Mouse (Mus musculus) embryo, embryonic 10 days (tissue): ENCODE data around the gene Fga.

Experiments
- DNase-seq: peaks from one replicate; pipeline ENCODE4 v3.0.0-alpha.2; 2015; ENCODE audit warnings: low spot score

The Fga gene

GRCm38 (mm10) chr3:83027546-83028251 lies 1.8 kb downstream of the Fga start:
- no peak for DNase-seq

- DNase-seq: no peak
Measured at GRCm38 (mm10) chr3:83030331-83030730, 4.5 kb downstream of the Fga start.

DNA sequence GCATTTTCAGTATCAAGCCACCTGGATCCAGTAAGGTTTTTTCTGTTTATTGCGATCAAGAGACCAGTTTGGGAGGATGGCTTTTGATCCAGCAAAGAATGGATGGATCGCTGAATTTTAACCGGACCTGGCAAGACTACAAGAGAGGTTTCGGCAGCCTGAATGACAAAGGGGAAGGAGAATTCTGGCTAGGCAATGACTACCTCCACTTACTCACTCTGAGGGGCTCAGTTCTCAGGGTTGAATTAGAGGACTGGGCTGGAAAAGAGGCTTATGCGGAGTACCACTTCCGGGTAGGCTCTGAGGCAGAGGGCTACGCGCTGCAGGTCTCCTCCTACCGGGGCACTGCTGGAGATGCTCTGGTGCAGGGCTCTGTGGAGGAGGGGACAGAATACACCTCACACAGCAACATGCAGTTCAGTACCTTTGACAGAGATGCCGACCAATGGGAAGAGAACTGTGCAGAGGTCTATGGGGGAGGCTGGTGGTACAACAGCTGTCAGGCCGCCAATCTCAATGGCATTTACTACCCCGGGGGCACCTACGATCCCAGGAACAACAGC lies 7.0 kb downstream of the Fga start:
- DNase-seq: no peak

- DNase-seq: no peak
Measured at GRCm38 (mm10) chr3:83033801-83034200, 7.9 kb downstream of the Fga start.

GRCm38 (mm10) chr3:83038865-83039264 lies 13.0 kb downstream of the Fga start:
- DNase-seq: no peak

GRCm38 (mm10) chr3:83039666-83040065 lies 13.8 kb downstream of the Fga start:
- no peak for DNase-seq

- no peak for DNase-seq
Measured at GRCm38 (mm10) chr3:83042451-83042850, 16.6 kb downstream of the Fga start.

GRCm38 (mm10) chr3:83046649-83047048 lies 20.8 kb downstream of the Fga start:
- no peak for DNase-seq

- DNase-seq: no peak
Measured at GRCm38 (mm10) chr3:83049680-83050079, 23.8 kb downstream of the Fga start, which contains the start of gene Fgb. Gene Fgb (minus strand): TSS chr3:83049863.

GRCm38 (mm10) chr3:83050661-83051060 lies 24.8 kb downstream of the Fga start:
- no peak for DNase-seq

DNA sequence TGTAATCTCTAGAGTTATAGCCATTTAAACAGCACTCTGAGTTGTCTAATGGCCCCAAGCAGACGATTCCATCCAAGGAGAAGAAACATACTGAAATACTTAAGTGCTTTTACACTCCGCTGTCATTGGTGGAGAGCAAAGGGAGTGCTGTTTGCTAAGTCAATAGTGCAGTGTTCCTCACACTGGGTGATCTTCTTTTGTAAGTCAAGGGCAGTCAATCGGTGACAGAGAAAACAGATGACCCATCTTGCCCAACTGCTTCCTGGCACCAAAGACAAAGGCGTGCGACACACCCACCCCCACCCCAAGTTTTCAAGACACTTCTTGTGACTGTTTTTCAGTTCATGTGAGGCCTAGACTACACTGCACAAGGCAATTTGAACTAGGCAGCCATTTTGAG lies 26.2 kb downstream of the Fga start:
- no peak for DNase-seq

GRCm38 (mm10) chr3:83053126-83053525 lies 27.2 kb downstream of the Fga start:
- no peak for DNase-seq

- peak; percentile 62 for DNase-seq
Measured at GRCm38 (mm10) chr3:83053758-83054157, 27.9 kb downstream of the Fga start.

DNA sequence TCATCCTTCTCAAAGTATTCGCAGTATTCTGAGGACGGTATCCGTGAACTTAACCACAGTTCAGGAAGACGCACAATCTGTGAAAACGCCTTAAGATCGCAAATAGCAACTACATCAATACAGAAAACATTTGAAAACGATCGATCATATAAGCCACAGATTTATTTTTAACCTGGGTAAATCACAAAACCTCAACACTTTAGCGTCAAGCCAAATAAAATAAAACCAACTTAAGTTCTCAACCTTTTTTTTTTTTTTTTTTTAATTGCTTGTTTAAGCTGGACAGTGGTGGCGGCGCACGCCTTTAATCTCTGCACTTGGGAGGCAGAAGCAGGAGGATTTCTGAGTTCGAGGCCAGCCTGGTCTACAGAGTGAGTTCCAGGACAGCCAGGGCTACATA lies 28.9 kb downstream of the Fga start:
- no peak for DNase-seq

DNA sequence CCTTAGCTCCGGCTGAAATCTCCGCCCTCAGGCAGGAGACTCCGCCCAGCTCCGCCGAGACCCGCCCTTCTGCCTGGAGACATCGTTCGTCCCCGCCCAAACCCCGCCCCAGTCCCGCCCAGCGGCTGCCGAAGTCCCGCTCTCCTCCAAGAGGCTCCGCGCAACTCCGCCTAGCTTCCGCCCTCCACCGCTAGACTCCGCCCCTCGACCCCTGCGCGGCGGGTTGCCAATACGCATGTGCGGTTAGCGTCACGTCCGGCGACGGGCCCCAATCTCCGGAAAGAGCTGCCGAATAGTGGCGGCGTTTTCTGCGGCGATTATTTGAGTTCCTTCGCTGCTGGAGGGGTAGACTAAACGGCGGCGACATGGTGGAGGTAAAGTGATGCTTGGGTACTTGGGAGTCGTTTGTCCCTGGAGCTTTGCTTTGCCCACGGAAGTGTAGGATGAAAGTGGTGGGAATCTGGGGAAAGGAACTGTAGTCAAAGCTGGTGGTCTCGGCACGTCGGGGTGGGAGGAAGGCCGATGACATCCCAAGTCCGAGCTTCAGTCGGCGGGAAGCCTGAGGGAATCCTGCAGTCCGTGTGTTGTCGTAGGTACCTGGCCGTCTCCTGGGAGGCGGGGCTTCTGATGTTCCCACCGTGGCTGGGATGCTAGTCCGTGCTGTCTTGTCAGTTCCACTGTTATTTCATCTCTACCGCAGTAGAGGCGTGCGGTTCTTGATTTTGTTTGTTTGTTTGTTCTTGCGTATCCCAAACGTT lies 29.6 kb downstream of the Fga start, which contains the start of gene Plrg1:
Plrg1 (plus strand) TSS at position 242 of the 758 bp plus-strand sequence.
- peak; percentile 98 for DNase-seq

- no peak for DNase-seq
Measured at GRCm38 (mm10) chr3:83057046-83057445, 31.2 kb downstream of the Fga start.

- no peak for DNase-seq
Measured at GRCm38 (mm10) chr3:83067920-83068319, 42.0 kb downstream of the Fga start.

- no peak for DNase-seq
Measured at GRCm38 (mm10) chr3:83068869-83069268, 43.0 kb downstream of the Fga start.

GRCm38 (mm10) chr3:83070231-83070630 lies 44.4 kb downstream of the Fga start:
- no peak for DNase-seq

DNA sequence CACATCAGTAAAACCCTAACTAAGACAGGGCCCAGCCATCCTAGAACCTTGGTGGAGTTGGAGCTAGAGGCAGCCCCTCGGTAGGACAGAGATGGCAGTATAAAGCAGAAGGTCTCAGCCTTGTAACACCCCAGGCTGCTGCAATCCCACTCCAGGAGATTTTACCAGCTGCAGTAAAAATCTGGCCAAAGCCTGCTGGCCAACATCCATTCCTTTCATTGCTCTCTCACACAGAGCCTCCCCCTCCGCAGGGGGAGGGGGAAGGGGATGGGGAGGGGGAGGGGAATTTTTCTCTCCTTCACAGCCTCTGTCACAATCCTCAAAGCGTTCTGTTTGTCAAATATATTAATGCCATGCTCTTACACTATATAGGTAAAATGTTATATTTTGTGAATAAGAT lies 50.7 kb downstream of the Fga start:
- no peak for DNase-seq

DNA sequence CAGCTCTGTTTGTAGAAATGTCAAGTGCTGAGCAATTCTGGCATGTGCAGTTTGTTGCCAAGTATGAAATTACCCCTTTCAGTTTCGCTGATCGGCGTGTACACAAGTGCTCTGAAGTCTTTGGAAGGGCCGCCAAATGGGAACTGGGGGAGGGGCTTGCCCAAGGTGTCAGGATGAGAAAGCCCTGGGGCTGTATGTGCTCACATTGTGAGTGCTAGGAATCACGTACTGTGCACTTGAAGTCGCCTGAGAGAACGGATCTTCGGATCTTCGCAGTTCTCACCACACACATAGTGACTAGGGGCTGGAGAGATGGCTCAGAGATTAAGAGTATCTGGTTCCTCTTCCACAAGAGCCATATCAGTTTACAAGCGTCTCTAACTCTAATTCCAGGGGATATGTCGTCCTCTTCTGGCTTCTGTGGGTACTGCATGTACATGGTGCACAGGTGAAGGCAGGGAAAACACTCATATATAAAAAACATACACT lies 54.7 kb downstream of the Fga start:
- DNase-seq: peak; percentile 84
